Mouse (Mus musculus): Measurements from ENCODE around the gene Myb. TPM values are rescaled to one million over a fixed set of nuclear protein-coding genes. Genes with fewer than 3 reads are reported as not detected.

Myb gene
- total and polyA plus RNA-seq, 3 experiments: 133 to 245 (median 155) TPM

DNA sequence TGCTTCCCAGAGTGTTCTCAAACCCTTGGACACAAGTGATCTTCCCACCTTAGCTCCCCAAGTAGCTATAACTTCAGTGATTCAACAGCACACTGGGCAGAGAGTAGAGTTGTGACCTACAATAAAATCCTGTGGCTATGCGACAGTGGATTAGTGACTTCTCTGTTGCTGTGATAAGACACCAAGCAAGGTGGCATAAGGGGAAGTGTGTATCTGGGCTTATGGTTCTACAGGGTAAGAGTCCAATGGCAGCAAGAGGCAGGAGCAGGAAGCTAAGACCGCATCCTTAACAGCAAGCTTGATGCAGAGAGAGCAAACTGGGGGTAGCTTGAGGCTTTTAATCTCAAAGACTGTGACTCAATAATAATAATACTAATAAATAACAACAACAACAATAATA lies 52.0 kb downstream of the Myb start:
- TF ChIP-seq MYC (IDR thresholded peaks at IDR 0.05; ENCODE audit: low read depth, low read length) (0 out of 2 replicates have a peak, but pooled peaks have one; percentile 40), RAD21 (IDR thresholded peaks at IDR 0.05; ENCODE audit: low read depth, low read length) (no peak), SMC3 (IDR thresholded peaks at IDR 0.05; ENCODE audit: low read depth, low read length) (no peak), GATA1 (IDR thresholded peaks at IDR 0.05; ENCODE audit: low read depth, low read length) (peak; percentile 51; the same call in 1 of the 2 replicates), RCOR1 (IDR thresholded peaks at IDR 0.05; ENCODE audit: low read depth, low read length) (no peak; the same call in 1 of the 2 replicates), ZMIZ1 (IDR thresholded peaks at IDR 0.05; ENCODE audit: low read depth, low read length) (no peak), POLR2AphosphoS2 (IDR thresholded peaks at IDR 0.05; ENCODE audit: low read length) (no peak), MEF2A (IDR thresholded peaks at IDR 0.05; ENCODE audit: extremely low read depth, insufficient replicate concordance, low read depth, low read length, poor library complexity, severe bottlenecking) (no peak), NRF1 (IDR thresholded peaks at IDR 0.05; ENCODE audit: insufficient read depth, low read depth, low read length, poor library complexity, severe bottlenecking) (no peak), MYB (IDR thresholded peaks at IDR 0.05; ENCODE audit: low read depth, low read length) (no peak), USF1 (IDR thresholded peaks at IDR 0.05; ENCODE audit: low read depth, low read length) (no peak), KAT2A (conservative IDR thresholded peaks at IDR 0.05; ENCODE audit: low read depth, low read length) (no peak), E2F4 (IDR thresholded peaks at IDR 0.05; ENCODE audit: borderline replicate concordance, low read depth, low read length) (no peak), ETS1 (IDR thresholded peaks at IDR 0.05; ENCODE audit: low read depth, low read length) (no peak), TBP (IDR thresholded peaks at IDR 0.05; ENCODE audit: low read depth, low read length) (no peak), ZC3H11A (IDR thresholded peaks at IDR 0.05; ENCODE audit: low read depth, low read length) (no peak), JUND (IDR thresholded peaks at IDR 0.05; ENCODE audit: low read depth, low read length) (no peak), TAL1 (IDR thresholded peaks at IDR 0.05; ENCODE audit: low read length) (0 out of 2 replicates have a peak, but pooled peaks have one; percentile 16), UBTF (IDR thresholded peaks at IDR 0.05; ENCODE audit: borderline replicate concordance, insufficient read depth, low read depth, low read length) (no peak), USF2 (IDR thresholded peaks at IDR 0.05; ENCODE audit: borderline replicate concordance in 1 of 2, insufficient read depth in 1 of 2, low read depth in 1 of 2, low read length in 2 of 2) (no peak), POLR2A (IDR thresholded peaks at IDR 0.05; ENCODE audit: control insufficient read depth in 1 of 2, insufficient read depth in 1 of 2, low read depth in 1 of 2, low read length in 2 of 2, poor library complexity in 1 of 2) (no peak), EP300 (IDR thresholded peaks at IDR 0.05; ENCODE audit: low read depth in 1 of 2, low read length in 2 of 2) (peak in 1 of 2 experiments; percentile 24; a peak in 1 of 4 replicates), MAFK (IDR thresholded peaks at IDR 0.05; ENCODE audit: borderline replicate concordance, low read depth, low read length) (no peak), ELF1 (IDR thresholded peaks at IDR 0.05; ENCODE audit: low read depth, low read length) (no peak)
- H3K27me3 ChIP-seq (ENCODE audit: control insufficient read depth in 1 of 2, insufficient read depth in 2 of 2, low read length in 2 of 2): no peaks in the 10 kb centered on the region
- peak; percentile 63 for DNase-seq (ENCODE audit: low read depth, low spot score)
- no peaks in the 10 kb centered on the region for H3K9me3 ChIP-seq (replicated peaks; ENCODE audit: insufficient read depth, low read length)
- no peaks in the 10 kb centered on the region for H3K79me2 ChIP-seq (ENCODE audit: control insufficient read depth, insufficient read depth, low read length, poor library complexity)
- peaks cover 0 to 5% of the 10 kb centered on the region in 2 experiments; a peak in 2 of 4 replicates for H3K36me3 ChIP-seq (ENCODE audit: control insufficient read depth in 1 of 2, insufficient read depth in 2 of 2, low read length in 2 of 2)
- H3K9ac ChIP-seq (ENCODE audit: control insufficient read depth, low read depth, low read length, poor library complexity, severe bottlenecking): no peak overlapping the region
- no peak overlapping the region for H3K4me3 ChIP-seq (ENCODE audit: control insufficient read depth in 1 of 2, insufficient read depth in 1 of 2, low read depth in 2 of 2, low read length in 2 of 2)
- H3K27ac ChIP-seq (ENCODE audit: control insufficient read depth, low read depth, low read length): no peak overlapping the region
- peaks cover 0 to 7% of the 10 kb centered on the region in 2 experiments; a peak in 2 of 4 replicates for H3K4me1 ChIP-seq (ENCODE audit: control insufficient read depth in 1 of 2, insufficient read depth in 2 of 2, low read length in 2 of 2)

Data from MEL (cell line).